ENCODE assay signal across 8 mouse cellular contexts in genomic region chr6:128028116-128028940, GRCm38 (mm10).
DNase-seq lines count a peak whose midpoint lies in the region; ATAC-seq lines count a peak whose summit lies in the region.

No protein-coding gene starts in this region.

- H3K4me1 ChIP-seq in hindbrain, embryonic 16.5 days (ENCODE audit: control insufficient read depth, insufficient read depth, low read depth, low read length), result peaks cover 25% of the 10 kb centered on the region
- peaks cover 7% of the 10 kb centered on the region for H3K4me1 ChIP-seq in neural tube, embryonic 11.5 days (ENCODE audit: control insufficient read depth, insufficient read depth, low read length)

- peak overlapping the region; percentile 20; the same call in 1 of the 2 replicates for H3K27ac ChIP-seq in hindbrain, embryonic 16.5 days (ENCODE audit: low read depth, low read length)
- H3K27ac ChIP-seq in neural tube, embryonic 11.5 days (ENCODE audit: low read depth, low read length), result no peak overlapping the region

- WGBS in hindbrain, embryonic 16.5 days, result 26% methylated on average over 10 of the region's 10 CpGs
- WGBS in neural tube, embryonic 11.5 days, result 27% methylated on average over 10 of the region's 10 CpGs

- H3K4me3 ChIP-seq in hindbrain, embryonic 16.5 days (ENCODE audit: low read length), result no peak overlapping the region
- H3K4me3 ChIP-seq in neural tube, embryonic 11.5 days (ENCODE audit: low read depth, low read length), result no peak overlapping the region

- H3K9me3 ChIP-seq in hindbrain, embryonic 16.5 days (ENCODE audit: control insufficient read depth, low read length), result no peaks in the 10 kb centered on the region
- no peaks in the 10 kb centered on the region for H3K9me3 ChIP-seq in neural tube, embryonic 11.5 days (ENCODE audit: control insufficient read depth, low read length)

- peak; percentile 17; the same call in 1 of the 2 replicates for ATAC-seq in hindbrain, embryonic 16.5 days
- no peak for ATAC-seq in neural tube, embryonic 11.5 days (ENCODE audit: insufficient read depth, low FRiP score, low TSS enrichment)

- no peak overlapping the region for H3K9ac ChIP-seq in hindbrain, embryonic 16.5 days (ENCODE audit: low read depth, low read length)
- no peak overlapping the region for H3K9ac ChIP-seq in neural tube, embryonic 11.5 days (ENCODE audit: low read length)

- DNase-seq in gastrocnemius, adult 18-20 months (ENCODE audit: low spot score), result peak; percentile 34
- no peak for DNase-seq in gastrocnemius, postnatal 25 days
- DNase-seq in ovary, postnatal 36 days (ENCODE audit: low spot score), result peak; percentile 60
- no peak for DNase-seq in ovary, postnatal 14 days (ENCODE audit: low spot score)
- DNase-seq in cerebellum, adult 8-10 months, result peak; percentile 84
- DNase-seq in neural tube, embryonic 11.5 days (ENCODE audit: low spot score), result peak; percentile 73
- DNase-seq in layer of hippocampus, adult 9-10 months (ENCODE audit: low spot score), result no peak

- no peaks in the 10 kb centered on the region for H3K27me3 ChIP-seq in hindbrain, embryonic 16.5 days (replicated peaks; ENCODE audit: control insufficient read depth, insufficient read depth, low read length)
- peaks cover 3% of the 10 kb centered on the region; the same call in 1 of the 2 replicates for H3K27me3 ChIP-seq in neural tube, embryonic 11.5 days (ENCODE audit: control insufficient read depth, insufficient read depth, low read length)

- peak overlapping the region; percentile 3; the same call in 1 of the 2 replicates for H3K4me2 ChIP-seq in hindbrain, embryonic 16.5 days (ENCODE audit: low read length)
- H3K4me2 ChIP-seq in neural tube, embryonic 11.5 days (ENCODE audit: low read depth), result no peak overlapping the region

- H3K36me3 ChIP-seq in hindbrain, embryonic 16.5 days (ENCODE audit: control insufficient read depth, insufficient read depth, low read length), result no peaks in the 10 kb centered on the region
- no peaks in the 10 kb centered on the region for H3K36me3 ChIP-seq in neural tube, embryonic 11.5 days (ENCODE audit: control insufficient read depth, insufficient read depth, low read length)

Comparison
In these comparisons a context has a peak if more than half of its experiments do, and no peak if none do; other contexts are left out.
1. DNase-seq: peak in gastrocnemius, adult 18-20 months (single experiment), ovary, postnatal 36 days (single experiment), cerebellum, adult 8-10 months (single experiment) and neural tube, embryonic 11.5 days (single experiment); none in gastrocnemius, postnatal 25 days (single experiment), ovary, postnatal 14 days (single experiment) and layer of hippocampus, adult 9-10 months (single experiment).